Mouse (Mus musculus): ENCODE data around the gene Gtf2h3. TPM values are rescaled to one million over a fixed set of nuclear protein-coding genes. Genes with fewer than 3 reads are reported as not detected.

The Gtf2h3 gene
- 62.9 and 63.9 TPM in 2 replicates for polyA plus RNA-seq (2015; fragmentation: Nextera tagmentation; extraction: Ambion mirVana)

- H3K36me3 ChIP-seq, result peaks cover 54% of the 10 kb centered on the region
- peak within 1 kb of the TSS; percentile 97 for H3K4me2 ChIP-seq (replicated peaks)
- peak within 1 kb of the TSS; percentile 86 for H3K9ac ChIP-seq (replicated peaks)
- peak within 1 kb of the TSS; percentile 37; the same call in 1 of the 2 replicates for H3K27ac ChIP-seq
- H3K4me1 ChIP-seq (replicated peaks), result peaks cover 29% of the 10 kb centered on the region
- no peaks in the 10 kb centered on the region for H3K27me3 ChIP-seq
- no peaks in the 10 kb centered on the region for H3K9me3 ChIP-seq
- H3K4me3 ChIP-seq (replicated peaks), result peak within 1 kb of the TSS; percentile 91
- WGBS, result under 1% methylated on average over 51 of the region's 51 CpGs
- ATAC-seq, result peak; percentile 93
Measured at GRCm38 (mm10) chr5:124578633-124579317, at the start of gene Gtf2h3, which contains the start of gene Eif2b1. TSS of gene Gtf2h3 (plus strand) at chr5:124579140. TSS of gene Eif2b1 (minus strand) at chr5:124579131.

- peak overlapping the region; percentile 73 for H3K4me2 ChIP-seq (replicated peaks)
- peak overlapping the region; percentile 60; the same call in 1 of the 2 replicates for H3K4me3 ChIP-seq (replicated peaks)
- ATAC-seq, result no peak
- H3K9me3 ChIP-seq, result no peaks in the 10 kb centered on the region
- no peaks in the 10 kb centered on the region for H3K36me3 ChIP-seq
- H3K4me1 ChIP-seq (replicated peaks), result peaks cover 40% of the 10 kb centered on the region
- peak overlapping the region; percentile 54 for H3K9ac ChIP-seq (replicated peaks)
- H3K27me3 ChIP-seq, result no peaks in the 10 kb centered on the region
- WGBS, result 58% methylated on average over 8 of the region's 8 CpGs
- no peak overlapping the region for H3K27ac ChIP-seq
Measured at GRCm38 (mm10) chr5:124529191-124529651, 49.7 kb upstream of the Gtf2h3 start.

GRCm38 (mm10) chr5:124529697-124530096, 49.2 kb upstream of the Gtf2h3 start:
- Histone ChIP-seq H3K4me1 (replicated peaks) (peaks cover 40% of the 10 kb centered on the region), H3K27ac (no peak overlapping the region), H3K9me3 (no peaks in the 10 kb centered on the region), H3K9ac (replicated peaks) (no peak overlapping the region), H3K4me2 (replicated peaks) (peak overlapping the region; percentile 73), H3K36me3 (no peaks in the 10 kb centered on the region), H3K27me3 (no peaks in the 10 kb centered on the region), H3K4me3 (replicated peaks) (peak overlapping the region; percentile 60)
- WGBS, result 69% methylated on average over 8 of the region's 8 CpGs
- ATAC-seq, result no peak

- ATAC-seq, result peak; percentile 94
- H3K4me1 ChIP-seq (replicated peaks), result peaks cover 40% of the 10 kb centered on the region
- peak within 1 kb of the TSS; percentile 77 for H3K9ac ChIP-seq (replicated peaks)
- under 1% methylated on average over 88 of the region's 96 CpGs for WGBS
- H3K4me2 ChIP-seq (replicated peaks), result peak within 1 kb of the TSS; percentile 73
- H3K9me3 ChIP-seq, result no peaks in the 10 kb centered on the region
- peak within 1 kb of the TSS; percentile 77 for H3K27ac ChIP-seq
- H3K4me3 ChIP-seq (replicated peaks), result peak within 1 kb of the TSS; percentile 60
- no peaks in the 10 kb centered on the region for H3K36me3 ChIP-seq
- 0 out of 2 replicates have a peak, but pooled peaks cover 5% of the 10 kb centered on the region for H3K27me3 ChIP-seq
Measured at GRCm38 (mm10) chr5:124530655-124531582, 48.0 kb upstream of the Gtf2h3 start, which contains the start of gene Rilpl1. TSS of gene Rilpl1 (minus strand) at chr5:124531391.

GRCm38 (mm10) chr5:124531583-124531930, 47.4 kb upstream of the Gtf2h3 start:
- H3K9me3 ChIP-seq, result no peaks in the 10 kb centered on the region
- 10% methylated on average over 14 of the region's 14 CpGs for WGBS
- peak overlapping the region; percentile 77 for H3K9ac ChIP-seq (replicated peaks)
- H3K27me3 ChIP-seq, result 0 out of 2 replicates have a peak, but pooled peaks cover 5% of the 10 kb centered on the region
- H3K4me1 ChIP-seq (replicated peaks), result peaks cover 40% of the 10 kb centered on the region
- ATAC-seq, result peak; percentile 79
- H3K27ac ChIP-seq, result peak overlapping the region; percentile 77
- H3K36me3 ChIP-seq, result no peaks in the 10 kb centered on the region
- H3K4me2 ChIP-seq (replicated peaks), result peak overlapping the region; percentile 73
- H3K4me3 ChIP-seq (replicated peaks), result peak overlapping the region; percentile 60

GRCm38 (mm10) chr5:124532451-124532850, 46.5 kb upstream of the Gtf2h3 start:
- Histone ChIP-seq H3K4me1 (replicated peaks) (peaks cover 45% of the 10 kb centered on the region), H3K27ac (no peak overlapping the region), H3K4me3 (replicated peaks) (no peak overlapping the region), H3K4me2 (replicated peaks) (no peak overlapping the region), H3K9ac (replicated peaks) (no peak overlapping the region), H3K9me3 (no peaks in the 10 kb centered on the region), H3K36me3 (no peaks in the 10 kb centered on the region), H3K27me3 (0 out of 2 replicates have a peak, but pooled peaks cover 8% of the 10 kb centered on the region)
- WGBS, result 40% methylated on average over 7 of the region's 7 CpGs
- ATAC-seq, result no peak

- Histone ChIP-seq H3K36me3 (no peaks in the 10 kb centered on the region), H3K4me3 (replicated peaks) (no peak overlapping the region), H3K9me3 (no peaks in the 10 kb centered on the region), H3K27ac (no peak overlapping the region), H3K27me3 (0 out of 2 replicates have a peak, but pooled peaks cover 8% of the 10 kb centered on the region), H3K9ac (replicated peaks) (no peak overlapping the region), H3K4me2 (replicated peaks) (no peak overlapping the region), H3K4me1 (replicated peaks) (peaks cover 25% of the 10 kb centered on the region)
- no peak for ATAC-seq
- WGBS, result 68% methylated on average over 5 of the region's 5 CpGs
Measured at GRCm38 (mm10) chr5:124535016-124535415, 43.9 kb upstream of the Gtf2h3 start.

- H3K27me3 ChIP-seq, result 0 out of 2 replicates have a peak, but pooled peaks cover 8% of the 10 kb centered on the region
- 0 out of 2 replicates have a peak overlapping the region, but pooled peaks have one; percentile 14 for H3K4me3 ChIP-seq (replicated peaks)
- H3K4me2 ChIP-seq (replicated peaks), result peak overlapping the region; percentile 36
- H3K4me1 ChIP-seq (replicated peaks), result peaks cover 19% of the 10 kb centered on the region
- no peaks in the 10 kb centered on the region for H3K36me3 ChIP-seq
- WGBS, result 2% methylated on average over 17 of the region's 17 CpGs
- no peak for ATAC-seq
- no peak overlapping the region for H3K27ac ChIP-seq
- H3K9me3 ChIP-seq, result no peaks in the 10 kb centered on the region
- 0 out of 2 replicates have a peak overlapping the region, but pooled peaks have one; percentile 19 for H3K9ac ChIP-seq (replicated peaks)
Measured at GRCm38 (mm10) chr5:124536776-124537175, 42.2 kb upstream of the Gtf2h3 start.

GRCm38 (mm10) chr5:124538813-124539792, 39.8 kb upstream of the Gtf2h3 start:
- Histone ChIP-seq H3K4me1 (replicated peaks) (peaks cover 20% of the 10 kb centered on the region), H3K9ac (replicated peaks) (no peak overlapping the region), H3K36me3 (peaks cover 7% of the 10 kb centered on the region), H3K9me3 (no peaks in the 10 kb centered on the region), H3K27me3 (0 out of 2 replicates have a peak, but pooled peaks cover 8% of the 10 kb centered on the region), H3K4me3 (replicated peaks) (no peak overlapping the region), H3K4me2 (replicated peaks) (no peak overlapping the region), H3K27ac (no peak overlapping the region)
- 82% methylated on average over 16 of the region's 16 CpGs for WGBS
- no peak for ATAC-seq

GRCm38 (mm10) chr5:124539905-124540304, 39.0 kb upstream of the Gtf2h3 start:
- H3K36me3 ChIP-seq, result peaks cover 15% of the 10 kb centered on the region
- H3K4me1 ChIP-seq (replicated peaks), result peaks cover 20% of the 10 kb centered on the region
- peak overlapping the region; percentile 96 for H3K4me3 ChIP-seq (replicated peaks)
- 0 out of 2 replicates have a peak, but pooled peaks cover 6% of the 10 kb centered on the region for H3K27me3 ChIP-seq
- peak overlapping the region; percentile 56; the same call in 1 of the 2 replicates for H3K27ac ChIP-seq
- no peak overlapping the region for H3K9ac ChIP-seq (replicated peaks)
- peak overlapping the region; percentile 41; the same call in 1 of the 2 replicates for H3K4me2 ChIP-seq (replicated peaks)
- no peaks in the 10 kb centered on the region for H3K9me3 ChIP-seq
- WGBS, result 74% methylated on average over 4 of the region's 4 CpGs
- ATAC-seq, result no peak

Data from midbrain, embryonic 13.5 days (tissue).